Mouse (Mus musculus) kidney, adult 9 months (tissue): ENCODE results near the gene E2f6.
A peak's percentile ranks its signal among the peaks of the same experiment; 100 is the strongest.

Experiments used
- DNase-seq: peaks from one replicate; pipeline ENCODE4 v3.0.0; 2022

Gene E2f6

DNA sequence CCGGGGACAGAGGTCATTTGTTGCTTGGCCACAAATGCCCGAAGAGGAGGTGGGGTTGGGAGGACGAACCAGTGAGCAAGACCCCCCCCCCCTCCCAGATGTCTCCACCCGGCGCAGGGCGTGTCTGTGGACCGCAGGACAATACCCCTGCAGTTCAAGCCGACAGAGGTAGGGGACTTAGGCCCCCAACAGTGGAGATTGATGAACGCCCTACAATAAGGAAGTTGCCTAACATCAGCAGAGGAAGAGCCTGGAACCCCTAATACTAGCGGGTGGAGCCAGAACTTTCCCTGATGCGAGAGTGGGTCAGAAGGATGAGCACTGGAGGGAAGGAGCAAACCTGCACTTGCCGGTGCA, 9.8 kb upstream of the E2f6 start:
- no peak for DNase-seq

DNA sequence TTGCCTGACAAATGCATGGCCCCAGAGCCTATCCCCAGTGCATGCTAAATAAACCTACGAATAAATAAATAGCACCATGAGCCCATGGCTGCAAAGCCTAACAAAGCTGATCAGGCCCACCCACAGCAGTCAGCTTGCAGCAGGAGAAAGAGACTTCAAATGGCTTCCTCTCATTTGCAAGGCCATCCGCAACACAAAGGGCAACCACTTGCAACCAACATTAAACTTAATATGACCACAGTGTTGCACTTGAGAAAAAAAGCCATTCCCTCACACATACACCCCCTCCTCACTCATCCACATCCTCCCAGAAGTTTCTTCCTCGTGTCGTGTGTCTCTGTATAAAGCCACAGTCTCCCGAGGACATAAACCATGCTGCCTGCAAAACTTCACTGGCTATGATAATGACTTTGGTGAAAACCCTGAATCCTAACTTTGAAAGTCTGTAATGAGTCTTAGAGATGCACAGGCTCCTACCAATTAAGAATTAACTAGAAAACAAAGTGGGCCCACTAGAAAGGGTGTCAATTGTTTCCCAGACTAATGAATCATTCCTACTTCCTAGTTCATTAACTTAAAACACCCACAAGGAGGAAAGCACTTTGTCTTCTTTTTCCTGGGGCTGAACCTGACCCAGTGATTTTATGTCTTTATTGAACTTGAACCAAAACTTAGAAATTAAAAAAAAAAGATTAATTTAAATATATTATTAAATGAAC, 7.4 kb upstream of the E2f6 start:
- no peak for DNase-seq

DNA sequence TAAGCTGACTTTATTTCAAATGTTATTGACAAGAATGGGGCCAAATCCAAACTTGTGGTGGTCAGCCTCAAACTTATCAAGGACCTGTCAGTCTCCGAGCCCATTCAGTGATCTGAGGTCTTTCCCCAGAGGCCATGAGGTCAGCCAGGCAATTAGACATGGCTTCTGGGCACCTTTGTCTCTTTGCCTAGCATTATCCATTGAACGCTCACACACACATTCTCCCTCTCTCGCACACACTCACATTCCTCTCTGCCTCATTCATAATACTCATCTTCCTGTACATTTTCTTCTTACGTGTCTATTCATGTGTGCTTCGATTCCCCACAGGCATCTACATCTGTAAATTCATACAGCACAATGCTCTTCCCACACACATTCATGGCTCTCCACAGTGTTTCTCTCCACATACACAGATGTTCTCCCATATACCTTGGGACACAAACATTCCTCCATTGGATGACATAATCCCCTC, 6.8 kb upstream of the E2f6 start:
- no peak for DNase-seq

DNA sequence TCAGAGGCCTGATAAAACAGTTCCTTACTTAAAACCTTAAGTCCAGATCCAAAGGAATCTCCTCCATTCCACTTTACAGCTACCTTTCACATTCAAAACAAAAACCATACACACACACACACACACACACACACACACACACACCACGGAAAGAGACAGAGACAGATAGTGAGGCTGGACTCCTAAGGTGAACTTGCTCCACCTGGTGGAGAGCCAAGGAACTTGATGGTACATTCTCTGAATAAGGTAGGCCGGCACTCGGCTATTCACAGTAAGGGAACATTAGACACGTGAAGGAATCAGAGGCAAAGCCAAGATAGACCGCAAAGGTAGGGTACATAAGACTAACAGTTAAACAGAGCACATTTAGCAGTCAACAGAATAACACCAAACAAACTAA, 5.3 kb upstream of the E2f6 start:
- peak; percentile 85 for DNase-seq

DNA sequence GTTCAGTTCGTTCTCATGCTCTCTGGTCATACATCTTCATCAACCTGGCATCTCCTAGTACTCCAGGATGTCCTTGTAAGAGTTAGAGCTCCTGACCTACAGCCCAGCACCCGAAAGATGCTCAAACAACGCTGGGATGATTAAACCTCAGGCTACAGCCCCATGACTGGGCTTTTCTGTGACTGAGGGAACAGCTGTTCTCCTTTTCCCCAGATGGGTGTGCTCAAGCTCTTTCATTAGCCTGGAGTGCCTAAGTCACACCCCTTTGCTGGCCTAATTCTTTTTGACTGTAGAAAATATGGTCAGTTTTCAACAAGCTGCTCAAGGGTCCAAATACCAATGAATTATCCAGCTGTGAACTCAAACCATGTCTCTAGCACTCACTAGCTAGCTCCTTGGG, 2.7 kb upstream of the E2f6 start:
- DNase-seq: peak; percentile 41

DNA sequence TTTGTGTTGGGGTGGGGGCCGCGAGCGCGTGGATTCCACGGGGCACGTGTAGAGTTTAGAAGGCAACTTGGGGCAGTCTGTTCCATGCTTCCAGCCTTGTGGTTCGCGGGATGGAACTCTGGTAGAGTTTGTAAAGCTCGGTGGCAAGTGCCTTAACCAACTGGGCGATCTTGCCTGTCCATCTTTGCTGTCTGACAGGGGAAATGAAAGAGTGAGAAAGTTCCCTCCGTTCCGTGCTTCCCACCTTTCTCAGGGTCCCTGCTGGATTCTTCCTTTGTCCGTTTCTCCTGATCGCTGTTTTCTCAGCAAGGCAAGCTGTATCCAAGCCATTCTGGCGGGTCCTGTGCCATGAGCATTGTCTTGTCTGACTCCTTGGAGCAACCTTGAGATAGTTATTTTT, 714 bp downstream of the E2f6 start:
- DNase-seq: no peak

DNA sequence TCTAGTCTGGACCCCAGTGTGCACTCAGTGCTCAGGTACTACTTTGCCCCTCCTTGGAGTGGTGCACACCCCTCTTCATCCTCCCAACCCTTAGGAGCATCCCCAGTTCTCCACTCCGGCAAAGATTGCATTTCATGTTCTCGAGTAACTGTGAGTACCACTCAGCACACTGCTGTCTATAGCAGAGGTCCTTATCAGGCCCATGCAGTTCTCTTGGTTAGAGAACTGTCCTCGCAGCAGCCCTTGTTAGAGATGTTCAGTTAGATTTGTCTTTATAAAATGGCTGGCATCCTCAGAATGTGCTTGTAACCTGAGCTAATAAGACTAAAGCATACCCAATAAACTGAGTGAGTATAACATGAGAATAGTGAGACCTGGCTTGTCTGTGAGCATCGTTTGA, 6.4 kb downstream of the E2f6 start:
- no peak for DNase-seq

DNA sequence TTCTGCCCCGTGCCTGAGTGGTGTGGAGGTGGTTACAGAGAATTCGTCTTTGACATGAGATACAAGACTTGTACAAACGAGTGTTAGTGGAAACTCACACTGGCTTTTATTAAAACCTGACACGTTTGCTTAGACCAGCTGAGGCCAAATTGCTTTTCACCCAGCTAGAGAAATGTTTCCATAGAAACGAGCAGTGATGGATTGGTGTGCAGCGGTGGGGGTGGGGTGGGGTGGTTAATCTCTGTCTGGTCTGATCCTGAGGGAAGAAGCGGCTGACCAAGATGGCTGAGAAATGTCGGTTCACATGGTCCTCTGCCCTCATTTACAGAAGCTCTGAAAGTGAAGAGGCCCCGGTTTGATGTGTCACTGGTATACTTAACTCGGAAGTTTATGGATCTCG, 7.8 kb downstream of the E2f6 start:
- DNase-seq: no peak

DNA sequence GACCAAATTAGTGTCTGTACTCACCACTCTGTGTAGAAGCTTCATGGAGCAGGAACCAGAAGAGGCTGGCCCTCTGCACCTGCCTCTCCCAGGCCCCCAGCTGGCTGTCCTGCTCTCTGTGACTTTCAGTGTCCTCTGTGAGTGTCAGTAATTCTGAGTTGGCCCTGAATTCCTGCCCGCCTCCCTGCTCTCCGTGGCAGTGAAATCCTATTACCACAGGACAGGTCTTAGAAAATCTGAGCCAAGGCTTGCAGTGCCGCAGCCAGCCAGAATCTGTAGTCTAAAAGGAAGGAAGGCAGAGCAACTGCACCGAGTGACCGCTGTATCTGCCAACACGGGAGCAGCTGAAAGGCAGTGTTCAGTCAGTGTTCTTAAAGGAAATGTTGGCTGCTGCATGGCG, 10.0 kb downstream of the E2f6 start:
- DNase-seq: no peak

DNA sequence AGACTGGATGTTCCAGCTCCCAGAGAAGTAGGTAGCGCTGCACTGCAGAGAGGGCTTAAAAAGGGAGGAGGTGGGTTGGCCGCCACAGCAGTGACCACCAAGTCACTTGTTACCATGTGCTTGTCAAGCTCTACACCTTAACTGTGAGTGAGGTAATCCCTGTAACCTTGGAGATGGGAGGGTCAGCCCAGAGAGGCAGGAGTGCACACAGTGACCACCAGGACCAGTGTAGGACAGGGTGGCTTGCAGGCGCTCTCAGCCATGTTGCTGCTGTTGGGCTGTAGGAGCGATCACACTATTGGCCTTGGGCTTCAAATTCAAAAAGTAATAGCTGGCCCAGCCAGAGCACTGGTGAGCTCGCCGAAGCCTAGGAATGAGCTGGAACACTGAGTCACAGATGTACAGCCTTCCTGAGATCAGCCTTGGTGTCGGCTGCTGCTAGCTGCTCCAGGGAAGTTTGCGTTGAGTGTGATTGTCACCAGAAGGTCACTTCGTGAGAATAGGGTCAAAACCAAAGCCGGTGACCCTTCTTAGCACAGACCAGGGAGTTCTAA, 11.5 kb downstream of the E2f6 start:
- DNase-seq: no peak

DNA sequence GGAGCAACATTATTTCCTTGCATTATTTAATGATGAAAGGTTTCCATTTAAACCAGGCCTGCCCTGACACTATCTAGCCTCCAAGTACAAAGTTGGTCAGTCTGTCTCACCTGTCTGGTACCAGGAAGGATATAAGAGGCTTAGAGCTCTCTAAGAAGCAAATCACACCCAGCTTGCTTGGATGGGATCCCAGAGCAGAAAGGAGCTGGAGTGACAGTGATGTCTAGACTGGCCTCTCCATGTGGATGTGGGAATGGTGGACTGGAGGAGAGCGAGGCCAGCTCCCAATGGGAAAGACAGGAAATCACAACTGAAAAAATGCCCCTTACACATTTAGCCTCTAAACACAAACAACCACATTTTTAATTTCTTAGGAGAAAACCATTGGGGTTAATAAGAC, 12.9 kb downstream of the E2f6 start:
- DNase-seq: no peak

DNA sequence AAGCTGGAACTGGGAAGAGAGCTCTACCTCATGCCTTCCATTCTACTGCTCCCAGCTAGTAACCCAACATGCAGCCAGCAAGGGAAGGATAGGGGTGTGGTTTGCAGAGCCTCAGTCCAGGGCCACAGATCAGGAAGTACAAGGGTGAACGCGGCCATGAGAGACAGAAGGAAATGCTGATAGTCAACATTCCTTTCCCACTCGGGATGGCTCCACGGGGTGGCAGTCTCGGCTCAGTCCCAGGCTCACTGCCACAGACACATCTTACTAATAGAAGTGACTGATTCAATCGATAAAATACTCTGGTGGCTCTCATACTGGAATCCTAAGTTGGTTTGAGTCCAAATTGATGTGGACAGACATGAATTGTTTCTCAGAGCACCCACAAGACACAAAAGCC, 17.7 kb downstream of the E2f6 start:
- DNase-seq: peak; percentile 82

DNA sequence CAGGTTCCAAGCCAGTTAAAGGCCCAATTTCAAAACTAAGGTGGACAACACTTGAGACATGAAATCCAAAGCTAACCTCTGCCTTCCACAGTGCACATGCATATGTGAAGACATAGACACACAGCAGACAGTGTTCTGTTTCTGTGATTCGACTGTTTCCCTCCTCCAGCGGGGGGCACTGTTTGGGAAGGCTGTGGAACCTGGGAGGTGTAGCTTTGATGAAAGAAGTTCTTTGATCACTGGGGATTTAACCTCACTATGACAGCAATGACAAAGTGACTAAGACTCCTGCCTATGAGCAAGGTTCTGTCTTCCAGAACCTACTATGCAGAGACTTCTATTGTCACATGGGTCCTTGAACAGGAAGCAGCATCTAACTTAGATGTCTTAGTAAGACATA, 19.0 kb downstream of the E2f6 start:
- no peak for DNase-seq

DNA sequence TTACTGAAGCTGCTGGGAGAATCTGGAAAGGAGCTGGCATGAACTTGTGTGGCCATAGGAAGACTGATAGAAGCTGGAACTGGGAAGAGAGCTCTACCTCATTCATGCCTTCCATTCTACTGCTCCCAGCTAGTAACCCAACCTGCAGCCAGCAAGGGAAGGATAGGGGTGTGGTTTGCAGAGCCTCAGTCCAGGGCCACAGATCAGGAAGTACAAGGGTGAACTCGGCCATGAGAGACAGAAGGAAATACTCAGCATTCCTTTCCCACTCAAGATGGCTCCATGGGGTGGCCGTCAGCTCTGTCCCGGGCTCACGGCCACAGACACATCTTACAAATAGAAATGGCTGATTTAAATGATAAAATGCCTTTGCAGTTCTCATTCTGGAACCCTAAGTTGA, 20.3 kb downstream of the E2f6 start:
- DNase-seq: peak; percentile 61

DNA sequence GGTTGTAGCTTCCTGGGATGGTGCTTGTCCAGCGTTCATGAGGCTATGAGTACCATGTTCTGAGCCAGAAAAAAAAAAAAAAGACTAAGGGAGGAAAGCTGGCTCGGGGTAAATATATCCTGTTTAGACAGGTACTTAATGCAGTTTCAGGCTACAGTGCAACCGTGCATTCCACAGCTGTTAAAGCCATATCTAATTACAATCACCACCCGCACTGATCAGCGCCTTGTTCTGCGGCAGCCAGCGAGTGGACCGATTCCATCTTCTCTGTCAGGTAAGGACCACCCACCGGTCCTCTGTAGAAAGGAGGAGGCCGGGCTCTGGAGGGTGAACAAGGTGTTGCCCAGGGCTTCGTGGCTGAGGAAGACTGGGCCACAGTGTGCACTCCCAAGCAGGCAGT, 23.9 kb downstream of the E2f6 start:
- peak; percentile 12 for DNase-seq

DNA sequence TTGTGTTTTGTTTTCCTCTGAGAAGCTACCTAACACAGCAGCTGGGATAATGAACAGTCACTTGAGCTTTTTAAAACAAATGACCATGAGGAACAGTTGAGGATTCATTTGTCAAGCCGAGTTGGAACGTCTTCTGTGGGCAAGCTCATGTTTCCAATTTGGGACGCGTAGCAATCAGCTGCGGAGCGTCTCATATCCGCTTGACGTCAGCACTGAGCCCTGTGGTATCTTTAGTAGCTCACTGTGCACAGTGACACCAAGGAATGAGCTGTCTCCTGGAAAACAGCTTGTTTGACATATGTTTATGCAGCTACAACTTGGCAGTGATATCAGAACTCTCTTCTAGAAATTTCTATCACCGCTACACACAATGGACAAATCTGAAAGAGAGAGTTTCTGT, 25.4 kb downstream of the E2f6 start:
- DNase-seq: peak; percentile 65

DNA sequence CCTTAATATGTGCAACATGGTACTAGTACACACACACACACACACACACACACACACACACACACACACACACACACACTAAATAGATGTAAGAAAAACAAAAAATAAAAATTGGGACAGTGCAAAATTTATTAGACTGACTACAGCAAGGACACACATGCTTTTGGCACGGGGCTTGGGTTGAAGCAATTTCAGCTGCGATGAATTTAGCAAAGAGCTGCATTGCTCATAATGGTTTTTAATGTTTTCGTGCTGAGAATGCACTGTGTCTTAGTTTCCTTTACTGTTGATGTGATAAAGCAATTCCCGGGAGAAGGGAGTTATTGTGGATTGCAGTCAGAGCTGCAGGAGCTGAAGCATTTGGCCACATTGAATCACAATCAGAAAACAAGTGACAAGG, 27.0 kb downstream of the E2f6 start:
- DNase-seq: no peak

DNA sequence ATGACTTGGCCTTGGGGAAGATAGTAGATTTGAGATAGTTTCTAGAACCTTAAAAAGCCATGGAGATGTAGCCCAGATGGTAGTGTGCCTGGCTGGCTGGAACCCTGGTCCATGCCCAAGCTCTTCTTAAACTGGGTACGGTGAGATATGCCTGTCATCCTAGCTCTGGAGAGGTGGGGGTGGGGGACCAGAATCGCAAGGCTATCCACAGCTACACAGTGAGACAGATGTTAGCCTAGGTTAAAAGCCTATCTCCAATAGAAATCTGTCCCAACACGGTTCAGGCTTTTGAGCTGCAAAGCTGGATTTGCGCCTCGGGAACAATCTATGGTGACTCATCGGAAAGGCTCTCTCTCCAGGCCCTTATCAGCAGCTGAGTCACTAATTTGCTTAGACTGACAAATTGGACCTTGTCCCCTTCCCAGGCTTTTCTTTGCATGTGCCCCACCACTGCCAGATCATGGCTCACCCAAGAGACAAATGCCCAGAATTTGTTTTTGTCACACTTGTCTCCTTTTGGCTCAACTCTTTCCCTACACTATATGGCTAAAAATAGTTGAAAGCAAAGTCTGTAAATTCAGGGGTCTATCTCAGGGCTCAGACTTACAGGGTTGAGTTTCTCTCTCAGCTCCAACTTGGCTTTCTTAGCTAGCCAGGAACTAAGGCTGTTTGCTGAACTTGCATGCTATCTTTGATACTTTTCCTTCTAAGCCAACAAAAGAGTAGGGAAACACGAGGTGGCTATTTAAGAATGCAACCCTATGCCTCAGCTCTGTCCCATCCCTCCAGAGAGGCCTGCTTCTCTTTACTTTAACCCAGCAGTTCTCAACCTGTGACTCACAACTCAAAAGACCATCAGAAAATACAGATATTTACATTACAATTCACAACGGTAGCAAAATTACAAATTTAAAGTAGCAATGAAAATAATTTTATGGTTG, 30.3 kb downstream of the E2f6 start:
- no peak for DNase-seq

DNA sequence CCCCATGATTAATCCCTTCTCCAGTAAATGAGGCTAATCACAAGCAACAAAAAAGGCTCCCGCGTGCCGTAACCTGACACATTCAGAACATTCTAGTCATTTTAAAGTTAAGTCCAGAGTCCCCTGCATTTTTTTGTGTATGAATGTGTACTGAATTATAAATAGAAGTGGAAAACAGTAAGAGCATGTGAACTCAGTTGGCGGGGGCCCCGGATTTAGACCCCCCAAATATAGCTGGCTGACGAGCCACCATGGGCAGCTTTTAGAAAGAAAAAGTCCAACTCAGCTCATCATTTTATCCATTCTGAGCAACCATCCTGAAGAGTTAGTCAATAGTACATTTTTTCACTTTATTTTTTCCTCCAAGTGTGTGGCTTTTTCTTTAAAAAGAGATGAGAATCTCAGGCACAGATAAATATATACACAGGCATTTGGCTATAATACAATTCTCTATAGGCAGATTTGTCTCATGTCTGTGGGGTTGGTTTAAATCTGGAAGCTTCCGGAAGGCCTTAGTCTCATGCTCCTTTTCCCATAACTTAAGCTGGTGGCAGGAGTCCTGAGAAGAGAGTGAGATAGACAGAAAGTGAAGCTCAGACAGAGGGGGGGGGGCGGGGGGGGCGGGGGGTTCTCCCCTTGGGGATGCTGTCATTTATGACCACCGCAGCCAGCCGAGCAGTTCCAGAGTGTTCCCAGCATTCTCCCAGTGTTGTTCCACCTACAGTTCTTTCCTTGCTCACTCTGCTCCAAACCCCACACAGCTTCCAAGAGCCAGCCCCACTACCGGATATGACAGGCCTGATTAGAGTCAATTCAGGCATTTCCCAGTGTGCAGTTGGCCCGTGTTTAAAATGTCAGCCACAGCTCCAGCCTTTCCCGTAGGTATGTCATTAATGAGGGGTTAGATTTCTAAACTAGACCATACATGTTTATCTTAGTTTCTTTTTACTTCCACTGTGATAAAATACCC, 34.1 kb downstream of the E2f6 start:
- no peak for DNase-seq

DNA sequence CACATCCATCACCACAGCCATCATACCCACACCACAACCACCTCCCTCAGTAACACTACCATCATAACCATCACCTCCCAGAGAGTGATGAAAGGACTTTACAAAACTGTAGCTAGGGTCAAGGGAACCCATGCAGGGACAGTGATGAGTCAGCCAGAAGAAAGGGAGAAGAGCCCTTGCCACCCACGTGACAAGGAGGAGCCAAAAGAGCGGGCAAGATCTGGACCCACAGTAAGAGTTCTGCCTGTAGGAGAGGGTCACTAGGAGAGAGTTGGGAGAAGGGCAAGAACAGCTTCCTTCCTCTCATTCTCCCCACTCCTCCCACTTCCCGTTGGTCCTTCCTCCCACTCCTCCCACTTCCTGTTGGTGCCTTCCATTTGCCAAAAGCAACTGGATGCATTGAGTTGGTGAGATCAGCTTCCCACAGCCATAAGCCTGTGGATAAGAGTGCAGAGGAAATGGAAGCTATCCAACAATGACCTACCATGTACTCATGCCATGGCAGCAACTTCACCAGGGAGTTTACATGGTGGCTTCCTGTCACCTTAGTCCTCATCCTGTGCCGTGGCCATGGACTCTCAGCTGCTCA, 36.5 kb downstream of the E2f6 start:
- DNase-seq: no peak

DNA sequence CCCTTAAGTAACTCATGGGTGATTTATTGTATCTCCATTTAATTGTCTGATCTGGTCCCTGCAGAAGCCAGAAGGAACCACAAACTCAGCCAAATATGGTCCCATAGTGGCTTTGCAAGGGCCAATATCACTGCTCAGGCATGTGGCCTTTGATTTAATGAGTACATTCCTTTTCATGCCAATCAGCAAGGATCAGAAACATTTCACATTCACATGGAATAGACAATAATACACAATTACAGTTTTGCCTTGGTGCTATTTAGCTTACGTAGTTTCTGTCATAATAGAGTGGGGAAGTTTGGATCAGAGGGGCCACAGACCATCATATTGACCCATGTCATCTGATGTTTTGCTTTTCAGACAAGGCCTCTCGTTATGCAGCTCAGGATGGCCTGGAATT, 37.7 kb downstream of the E2f6 start:
- DNase-seq: no peak

DNA sequence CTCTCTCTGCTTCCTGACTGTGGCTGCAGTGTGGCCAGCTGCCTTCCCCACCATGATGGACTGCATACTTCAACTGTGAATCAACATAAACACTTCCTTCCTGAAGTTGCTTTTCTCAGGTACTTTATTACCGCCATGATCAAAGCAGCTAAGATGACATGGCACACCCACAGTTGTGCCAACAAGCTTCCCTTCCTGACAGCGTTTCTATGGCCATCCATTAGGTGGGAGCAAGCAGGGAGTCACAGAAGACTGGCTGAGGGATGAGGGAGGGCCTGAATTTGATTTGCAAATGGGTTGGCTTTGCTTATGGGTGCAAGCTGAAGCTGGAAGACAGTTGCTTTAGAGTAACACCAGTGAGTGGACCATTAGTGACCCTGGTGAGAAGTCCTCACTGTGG, 39.1 kb downstream of the E2f6 start:
- no peak for DNase-seq
